Mouse (Mus musculus): ENCODE data around the gene Aatk.

GRCm38 (mm10) chr11:120045839-120046552 lies 971 bp downstream of the Aatk start:
- TF ChIP-seq CTCF (IDR thresholded peaks at IDR 0.05; ENCODE audit: low read depth) (no peak), EP300 (IDR thresholded peaks at IDR 0.05; ENCODE audit: low read depth) (no peak)

Data from heart, postnatal 0 days (tissue).